Mouse (Mus musculus) kidney, adult 8-10 months (tissue): ENCODE measurements around the gene Traf1.
A peak's percentile ranks its signal among the peaks of the same experiment; 100 is the strongest.

Experiments
- DNase-seq, 2 experiments: peaks; one replicate each; pipeline ENCODE4 v3.0.0; 2022

The Traf1 gene

DNA sequence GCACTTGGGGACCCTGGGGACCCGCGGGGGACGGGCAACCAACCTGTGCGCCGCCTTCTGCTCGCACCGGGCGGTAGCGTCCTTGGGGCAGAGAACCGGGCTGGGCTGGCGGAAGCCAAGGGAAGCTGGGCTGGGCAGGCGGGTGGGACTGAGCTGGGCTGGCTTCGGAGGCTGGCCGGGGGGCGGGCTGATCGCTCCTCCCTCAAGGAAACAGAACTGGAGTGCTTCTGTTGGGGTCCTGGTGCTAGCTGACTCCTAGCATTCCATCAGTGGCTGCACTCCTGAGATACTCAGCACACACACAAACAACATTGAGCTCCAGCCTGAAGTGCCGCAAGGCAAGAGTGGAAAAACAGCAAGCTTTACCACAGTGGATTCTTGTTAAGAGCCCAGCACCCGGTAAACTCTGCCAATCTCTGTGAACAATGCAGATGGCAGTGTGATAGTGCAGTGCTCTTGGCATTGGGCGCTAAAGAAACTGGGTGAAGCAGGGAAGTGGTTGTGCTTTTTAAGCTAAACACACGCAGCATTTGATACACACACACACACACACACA lies at the start of gene Traf1:
Traf1 (minus strand) TSS at position 292 of the 556 bp plus-strand sequence.
- peak; percentile 40 to 56 for DNase-seq

DNA sequence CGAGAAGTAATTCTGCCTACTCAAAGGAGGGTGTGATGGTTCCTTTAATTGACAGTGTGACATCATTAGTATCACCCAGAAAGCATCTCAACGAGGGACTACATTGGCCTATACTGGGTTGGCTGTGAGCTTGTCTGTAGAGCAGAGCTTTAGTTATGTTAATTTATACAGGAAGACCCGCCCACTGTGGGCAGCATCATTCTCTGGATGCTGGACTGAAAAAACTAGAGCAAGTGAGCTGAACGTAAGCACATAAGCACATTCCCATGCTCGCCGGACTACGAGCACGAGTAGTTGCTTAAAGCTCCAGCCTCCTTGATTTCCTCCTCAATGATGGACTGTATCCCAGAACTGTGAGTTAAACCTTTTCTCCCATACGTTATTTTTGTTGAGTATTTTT lies 37.4 kb upstream of the Traf1 start:
- no peak for DNase-seq

- DNase-seq = no peak
Measured at GRCm38 (mm10) chr2:34996506-34996905, 34.9 kb upstream of the Traf1 start.

DNA sequence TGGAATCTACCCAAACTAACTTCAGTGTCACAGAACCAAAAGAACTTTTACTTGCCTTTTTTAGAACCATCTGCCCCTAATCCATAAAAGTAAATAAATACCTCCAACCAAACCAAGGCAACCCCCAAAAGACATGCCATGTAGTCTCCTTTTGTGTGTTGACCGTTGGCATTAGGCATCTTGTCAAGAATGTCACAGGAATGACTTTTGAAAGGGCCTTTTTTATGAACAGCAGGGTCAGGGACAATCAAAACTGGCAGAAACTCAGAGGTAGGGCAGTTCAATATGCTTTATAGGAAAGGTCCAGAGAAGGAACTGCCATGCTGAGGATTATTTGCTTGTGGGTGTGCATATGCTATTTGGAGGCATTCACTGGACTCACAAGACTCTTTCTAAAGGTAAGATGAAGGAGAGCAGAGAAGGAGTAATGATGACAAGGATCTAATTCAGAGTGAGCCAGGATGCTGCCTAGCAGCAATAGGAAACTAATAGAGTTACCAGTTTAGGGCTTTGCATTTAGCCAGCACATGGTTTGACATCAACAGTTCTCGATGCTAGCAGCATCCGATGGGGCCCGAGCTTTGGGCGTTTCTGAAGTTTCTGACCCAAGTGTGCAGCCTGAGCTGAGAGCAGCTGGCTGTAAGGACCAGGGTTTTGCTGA lies 32.3 kb upstream of the Traf1 start:
- DNase-seq = no peak

DNA sequence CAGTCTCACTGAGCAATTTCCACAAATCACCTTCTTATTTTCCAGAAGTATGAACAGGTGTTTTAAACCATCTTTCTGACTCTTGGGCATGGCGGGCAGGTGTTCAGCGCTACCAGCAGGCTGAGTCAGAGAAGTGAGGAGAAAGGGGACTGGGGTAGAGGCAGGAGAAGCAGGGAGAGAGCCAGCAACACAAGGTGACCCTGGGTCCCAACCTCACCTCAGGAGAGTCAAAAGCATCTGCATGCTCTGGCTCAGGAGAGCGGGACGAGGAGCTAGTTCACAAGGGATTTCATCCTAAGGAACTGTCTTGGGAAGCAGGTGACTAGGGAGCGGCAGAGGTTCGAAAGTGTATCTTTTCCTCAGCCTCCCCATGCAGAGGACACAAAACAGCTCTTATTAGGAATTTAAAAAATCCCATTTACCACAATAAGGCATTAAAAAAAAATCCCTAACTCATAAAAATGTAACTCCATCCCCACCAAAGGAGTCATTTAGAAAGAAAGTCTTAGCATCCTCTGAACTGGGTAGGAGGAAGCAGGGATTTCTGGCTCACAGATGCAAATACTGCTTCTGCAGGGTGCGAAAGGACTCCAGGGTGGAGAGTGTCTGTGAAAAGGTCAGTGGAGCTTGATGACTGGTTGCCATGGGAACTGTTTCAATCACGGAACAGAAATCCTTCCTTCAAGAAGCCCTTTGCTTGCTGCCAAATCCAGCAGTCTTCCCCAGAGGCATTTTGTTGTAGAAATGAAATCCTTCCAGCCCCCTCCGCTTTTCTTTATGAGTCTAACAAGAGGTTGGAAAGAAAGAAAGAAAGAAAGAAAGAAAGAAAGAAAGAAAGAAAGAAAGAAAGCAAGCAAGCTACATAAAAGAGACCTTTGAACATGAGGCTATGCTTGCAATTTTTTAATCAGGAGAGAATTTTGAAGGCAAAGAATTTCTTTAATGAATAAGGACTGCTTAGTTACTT lies 31.4 kb upstream of the Traf1 start:
- no peak for DNase-seq

GRCm38 (mm10) chr2:34991966-34992365 lies 30.4 kb upstream of the Traf1 start:
- no peak for DNase-seq

- no peak for DNase-seq
Measured at GRCm38 (mm10) chr2:34989749-34990148, 28.2 kb upstream of the Traf1 start.

GRCm38 (mm10) chr2:34987595-34987994 lies 26.0 kb upstream of the Traf1 start:
- no peak for DNase-seq

- no peak for DNase-seq
Measured at GRCm38 (mm10) chr2:34984885-34985284, 23.3 kb upstream of the Traf1 start.

GRCm38 (mm10) chr2:34982906-34983698 lies 21.5 kb upstream of the Traf1 start:
- no peak for DNase-seq

- no peak for DNase-seq
Measured at GRCm38 (mm10) chr2:34982096-34982724, 20.6 kb upstream of the Traf1 start.

- no peak for DNase-seq
Measured at GRCm38 (mm10) chr2:34979459-34980011, 18.0 kb upstream of the Traf1 start.

DNA sequence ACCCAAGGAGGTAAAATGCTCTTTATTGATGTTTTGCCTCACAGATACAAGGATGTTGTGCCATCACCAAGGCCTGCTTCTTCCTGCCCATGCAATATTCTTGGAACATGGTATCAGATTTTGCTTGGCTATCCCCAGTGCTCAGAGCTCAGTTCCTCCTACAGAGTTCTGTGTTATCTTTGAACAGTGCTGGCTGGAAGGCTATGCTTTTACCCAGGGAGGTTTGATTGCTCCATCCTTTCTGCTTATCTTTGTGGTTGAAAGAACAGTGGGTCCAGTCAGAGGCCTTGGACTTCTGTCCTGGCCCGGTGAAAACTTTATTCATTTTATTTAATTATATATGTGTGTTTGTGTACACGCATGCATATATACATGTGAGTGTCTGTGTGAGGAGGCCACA lies 16.7 kb upstream of the Traf1 start:
- no peak for DNase-seq

DNA sequence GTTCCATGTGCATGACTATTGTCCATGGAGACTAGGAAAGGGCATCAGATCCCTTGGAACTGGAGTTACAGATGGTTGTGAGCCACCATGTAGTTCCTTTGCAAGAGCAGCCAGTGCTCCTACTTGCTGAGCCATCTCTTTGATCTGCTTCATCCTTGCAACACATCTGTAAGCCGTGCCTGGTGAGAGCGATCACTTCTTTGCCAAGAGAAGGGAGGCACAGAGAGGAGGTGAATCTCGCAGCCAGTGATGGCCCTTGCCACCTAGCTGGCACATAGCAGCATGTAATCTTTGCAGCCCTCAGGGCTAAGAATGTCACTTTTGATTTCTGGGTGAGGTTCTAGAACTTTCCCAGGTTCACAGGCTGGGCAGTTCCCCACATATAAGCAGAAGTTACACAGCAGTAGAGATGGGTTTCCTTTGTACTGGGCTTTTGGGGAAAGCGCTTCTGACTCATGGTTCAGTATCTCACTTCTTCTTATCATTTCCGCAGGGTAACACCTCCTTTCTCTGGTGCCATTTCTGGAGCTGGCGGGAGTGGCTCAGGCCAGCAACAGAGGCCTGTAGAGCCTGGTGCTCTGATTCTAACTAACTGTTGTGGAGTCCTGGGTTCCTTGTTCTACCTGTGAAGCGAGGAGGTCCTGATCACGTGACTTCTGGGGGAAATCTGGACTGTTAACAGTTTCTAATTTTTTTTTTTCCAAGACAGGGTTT lies 15.5 kb upstream of the Traf1 start:
- DNase-seq = no peak

DNA sequence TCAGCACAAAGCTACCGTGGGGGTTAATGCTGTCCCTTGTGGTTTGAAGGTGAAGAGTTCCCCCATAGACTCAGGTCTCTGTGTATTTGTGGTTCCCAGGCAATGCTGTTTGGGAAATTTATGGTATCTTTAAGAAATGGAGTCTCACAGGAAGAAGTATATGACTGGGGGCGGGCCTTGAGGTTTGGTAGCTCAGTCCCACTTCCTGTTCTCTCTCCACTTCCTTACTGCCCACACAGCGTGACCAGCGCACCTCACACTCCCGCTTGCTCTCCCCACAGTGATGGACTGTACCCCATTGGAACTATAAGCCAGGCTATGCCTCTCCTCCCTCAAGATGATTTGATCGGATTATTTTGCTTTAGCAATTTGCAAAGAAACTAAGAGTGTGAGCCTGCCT lies 14.9 kb upstream of the Traf1 start:
- no peak for DNase-seq

GRCm38 (mm10) chr2:34973087-34973486 lies 11.5 kb upstream of the Traf1 start:
- no peak for DNase-seq

GRCm38 (mm10) chr2:34971080-34971888 lies 9.7 kb upstream of the Traf1 start:
- DNase-seq = no peak

DNA sequence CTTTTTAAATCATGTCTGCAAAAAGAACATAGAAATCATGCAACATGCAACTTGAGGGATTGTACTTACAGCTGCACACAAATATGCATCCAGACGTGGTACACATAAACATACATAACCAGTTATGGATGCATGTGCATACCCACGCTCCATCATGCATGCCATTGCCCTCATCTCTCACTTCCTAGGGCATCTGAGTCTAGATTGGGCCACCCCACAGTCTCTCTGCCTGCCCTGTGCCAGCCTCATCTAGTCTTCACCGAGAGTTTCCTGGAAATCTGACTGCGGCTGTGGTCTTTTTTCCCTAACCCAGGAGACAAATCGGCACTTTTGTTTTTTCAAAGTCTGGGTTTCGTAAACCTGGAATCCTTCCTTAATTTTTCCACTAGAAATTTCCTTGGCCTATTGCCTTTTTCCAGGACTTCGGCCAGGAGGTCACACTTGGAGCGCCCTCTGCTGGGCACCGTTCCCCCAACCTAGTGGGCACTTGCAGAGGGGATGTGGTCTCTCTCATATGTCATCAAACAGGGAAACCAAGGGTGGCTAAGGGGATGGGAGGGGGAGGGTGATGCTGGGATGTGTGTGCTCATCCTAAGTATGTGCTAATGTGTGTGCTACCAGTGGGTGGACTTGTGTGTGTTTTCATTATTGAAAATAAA lies 8.6 kb upstream of the Traf1 start:
- DNase-seq = peak; percentile 61 to 83

- DNase-seq = no peak
Measured at GRCm38 (mm10) chr2:34969166-34969565, 7.6 kb upstream of the Traf1 start.
